Mouse (Mus musculus) testis, adult 2 months (tissue): ENCODE data around the gene Abtb1.

ENCODE experiments used
- CTCF ChIP-seq: fragments of 200-500 bp; IDR thresholded peaks from 2 replicates; pipeline ENCODE4 v1.5.1; 2012; ENCODE audit warnings: low read depth, mild to moderate bottlenecking, inconsistent platforms, low read length, moderate library complexity; ENCODE audit not compliant: control insufficient read depth, insufficient read depth, insufficient replicate concordance
- POLR2A ChIP-seq: fragments of 200-500 bp; IDR thresholded peaks from 2 replicates; pipeline ENCODE4 v1.6.1; 2012; ENCODE audit warnings: low read depth, mild to moderate bottlenecking, inconsistent platforms, low read length, moderate library complexity; ENCODE audit not compliant: control insufficient read depth

DNA sequence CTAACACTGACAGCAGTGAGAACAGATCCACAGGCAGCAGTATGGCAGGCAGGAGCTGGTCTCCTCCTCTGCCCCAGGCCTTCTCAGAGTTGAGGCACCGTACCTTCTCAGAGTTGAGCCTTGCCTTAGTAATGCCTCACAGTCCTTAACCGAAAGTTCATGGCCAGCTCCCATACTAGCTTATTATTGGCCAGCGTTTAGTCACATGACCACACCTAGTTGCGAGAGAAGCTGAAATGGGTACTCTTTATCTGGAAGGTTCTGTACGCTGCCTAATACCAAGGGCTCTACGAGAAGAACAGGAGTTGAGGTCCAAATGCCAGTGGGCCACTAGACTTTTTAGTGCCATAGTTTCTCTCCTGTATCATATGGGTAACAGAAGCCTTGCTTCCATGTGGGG lies 20.5 kb downstream of the Abtb1 start:
- TF ChIP-seq CTCF (no peak), POLR2A (no peak)
